Mouse (Mus musculus): Measurements from ENCODE around the gene Elf5. TPM values are rescaled to one million over a fixed set of nuclear protein-coding genes. Genes with fewer than 3 reads are reported as not detected.

Gene Elf5
- polyA plus RNA-seq, 1 experiment from 2014 or later = 3.1 TPM

DNA sequence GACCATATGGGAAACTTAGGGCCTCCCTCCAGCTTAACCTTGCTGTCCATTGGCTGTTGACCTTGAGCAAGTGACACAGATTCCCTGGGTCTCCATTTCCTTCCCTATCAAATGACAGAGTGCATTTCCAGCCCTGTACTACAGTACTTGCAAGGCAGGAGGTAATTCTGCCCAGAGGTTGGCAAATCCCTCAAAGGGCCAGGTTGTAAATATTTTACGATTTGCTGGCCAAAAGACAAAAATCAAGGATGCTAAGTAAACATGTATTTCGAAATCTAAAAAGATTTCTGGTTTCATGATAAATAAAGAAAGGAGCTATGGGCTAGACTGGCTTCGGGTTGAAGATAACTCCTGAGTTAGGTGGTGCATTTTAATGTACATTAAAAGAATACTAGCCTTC lies 16.9 kb downstream of the Elf5 start:
- Histone ChIP-seq H3K27me3 (ENCODE audit: insufficient read depth, low read length) (no peaks in the 10 kb centered on the region), H3K4me1 (ENCODE audit: insufficient read depth, low read length) (peaks cover 6% of the 10 kb centered on the region; the same call in 1 of the 2 replicates), H3K4me3 (ENCODE audit: low read length) (no peak overlapping the region), H3K9me3 (ENCODE audit: low read length) (no peaks in the 10 kb centered on the region), H3K27ac (ENCODE audit: low read length) (no peak overlapping the region), H3K36me3 (ENCODE audit: insufficient read depth, low read length) (no peaks in the 10 kb centered on the region), H3K4me2 (replicated peaks; ENCODE audit: low read depth, low read length) (no peak overlapping the region), H3K9ac (replicated peaks; ENCODE audit: low read length) (no peak overlapping the region)
- 64% methylated on average over 3 of the region's 3 CpGs for WGBS
- ATAC-seq (ENCODE audit: low FRiP score, low TSS enrichment) = no peak

DNA sequence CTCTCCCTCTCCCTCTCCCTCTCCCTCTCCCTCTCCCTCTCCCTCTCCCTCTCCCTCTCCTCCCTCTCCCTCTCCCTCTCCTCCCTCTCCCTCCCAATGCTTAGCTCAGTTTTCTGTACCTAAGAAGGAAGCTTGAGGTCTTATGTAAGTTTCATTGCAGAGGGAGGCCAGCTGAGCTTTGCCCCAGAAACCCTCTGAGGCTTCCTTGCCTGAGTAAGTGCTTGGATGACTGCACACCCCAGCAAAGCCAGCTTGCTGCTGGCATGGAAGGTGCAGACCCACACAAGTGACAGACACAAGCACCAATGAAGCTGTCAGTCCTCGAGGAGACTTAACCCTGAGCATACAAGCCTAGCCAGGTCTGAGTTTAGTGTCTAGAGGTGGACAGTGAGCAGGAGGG lies 19.2 kb downstream of the Elf5 start:
- Histone ChIP-seq H3K9ac (replicated peaks; ENCODE audit: low read length) (no peak overlapping the region), H3K4me3 (ENCODE audit: low read length) (no peak overlapping the region), H3K36me3 (ENCODE audit: insufficient read depth, low read length) (no peaks in the 10 kb centered on the region), H3K27ac (ENCODE audit: low read length) (no peak overlapping the region), H3K9me3 (ENCODE audit: low read length) (no peaks in the 10 kb centered on the region), H3K4me1 (ENCODE audit: insufficient read depth, low read length) (peaks cover 5% of the 10 kb centered on the region; the same call in 1 of the 2 replicates), H3K27me3 (ENCODE audit: insufficient read depth, low read length) (no peaks in the 10 kb centered on the region), H3K4me2 (replicated peaks; ENCODE audit: low read depth, low read length) (no peak overlapping the region)
- 0 out of 2 replicates have a peak, but pooled peaks have one; percentile 36 for ATAC-seq (ENCODE audit: low FRiP score, low TSS enrichment)
- WGBS = 21% methylated on average over 1 of the region's 1 CpGs

DNA sequence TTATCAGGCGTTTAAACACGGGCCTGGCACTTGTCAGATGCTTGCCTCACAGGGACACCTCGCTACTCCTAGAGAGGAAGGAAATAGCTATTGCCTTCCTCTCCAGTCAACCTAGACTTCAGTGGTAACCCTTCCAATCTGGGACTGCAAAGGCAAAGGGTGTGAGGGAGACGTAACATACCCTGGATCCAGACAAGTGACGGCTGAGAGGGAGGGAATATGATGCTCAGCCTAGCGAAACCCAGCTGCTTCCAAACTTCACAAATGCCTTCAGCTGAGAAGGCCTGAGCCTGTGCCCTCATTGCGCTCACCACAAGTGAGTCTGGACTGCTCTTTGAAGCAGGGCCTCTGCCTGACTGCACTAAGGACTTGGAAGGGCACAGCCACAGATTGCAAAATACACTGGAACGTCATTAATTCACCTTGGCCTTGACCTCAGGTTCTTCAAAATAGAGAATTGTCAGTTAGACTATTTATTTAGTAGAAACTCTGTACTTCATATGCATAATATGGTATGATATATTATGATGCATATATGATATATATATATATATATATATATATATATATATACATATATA lies 21.3 kb downstream of the Elf5 start:
- no peak for ATAC-seq (ENCODE audit: low FRiP score, low TSS enrichment)
- no peak overlapping the region for H3K4me3 ChIP-seq (ENCODE audit: low read length)
- H3K4me1 ChIP-seq (ENCODE audit: insufficient read depth, low read length) = peaks cover 24% of the 10 kb centered on the region
- no peak overlapping the region for H3K9ac ChIP-seq (replicated peaks; ENCODE audit: low read length)
- no peaks in the 10 kb centered on the region for H3K27me3 ChIP-seq (ENCODE audit: insufficient read depth, low read length)
- H3K36me3 ChIP-seq (ENCODE audit: insufficient read depth, low read length) = no peaks in the 10 kb centered on the region
- no peak overlapping the region for H3K4me2 ChIP-seq (replicated peaks; ENCODE audit: low read depth, low read length)
- H3K9me3 ChIP-seq (ENCODE audit: low read length) = no peaks in the 10 kb centered on the region
- H3K27ac ChIP-seq (ENCODE audit: low read length) = no peak overlapping the region
- 46% methylated on average over 8 of the region's 8 CpGs for WGBS

DNA sequence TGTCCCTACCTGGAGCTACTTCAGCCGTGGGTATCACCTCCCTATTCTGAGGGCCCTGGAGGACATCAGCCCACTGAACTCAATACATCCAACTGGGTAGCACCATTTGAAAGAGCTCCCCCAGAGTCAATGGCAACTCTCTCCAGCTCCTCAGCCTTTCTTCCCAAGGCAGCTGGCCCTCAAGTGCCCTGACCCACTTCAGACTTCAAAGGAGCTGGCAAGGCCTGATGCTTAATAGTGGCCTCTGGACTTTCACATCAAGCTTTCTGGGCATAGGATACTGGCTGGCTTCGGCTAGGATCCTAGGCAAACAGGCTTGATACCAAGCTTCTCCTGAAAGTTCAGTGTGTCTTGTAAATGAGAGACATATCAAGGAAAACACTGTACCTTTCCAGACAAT lies 23.6 kb downstream of the Elf5 start:
- H3K4me2 ChIP-seq (replicated peaks; ENCODE audit: low read depth, low read length) = no peak overlapping the region
- ATAC-seq (ENCODE audit: low FRiP score, low TSS enrichment) = no peak
- H3K27me3 ChIP-seq (ENCODE audit: insufficient read depth, low read length) = no peaks in the 10 kb centered on the region
- no peak overlapping the region for H3K4me3 ChIP-seq (ENCODE audit: low read length)
- H3K27ac ChIP-seq (ENCODE audit: low read length) = peak overlapping the region; percentile 38; the same call in 1 of the 2 replicates
- H3K9ac ChIP-seq (replicated peaks; ENCODE audit: low read length) = no peak overlapping the region
- H3K9me3 ChIP-seq (ENCODE audit: low read length) = no peaks in the 10 kb centered on the region
- H3K36me3 ChIP-seq (ENCODE audit: insufficient read depth, low read length) = no peaks in the 10 kb centered on the region
- WGBS = 69% methylated on average over 2 of the region's 2 CpGs
- H3K4me1 ChIP-seq (ENCODE audit: insufficient read depth, low read length) = peaks cover 24% of the 10 kb centered on the region

DNA sequence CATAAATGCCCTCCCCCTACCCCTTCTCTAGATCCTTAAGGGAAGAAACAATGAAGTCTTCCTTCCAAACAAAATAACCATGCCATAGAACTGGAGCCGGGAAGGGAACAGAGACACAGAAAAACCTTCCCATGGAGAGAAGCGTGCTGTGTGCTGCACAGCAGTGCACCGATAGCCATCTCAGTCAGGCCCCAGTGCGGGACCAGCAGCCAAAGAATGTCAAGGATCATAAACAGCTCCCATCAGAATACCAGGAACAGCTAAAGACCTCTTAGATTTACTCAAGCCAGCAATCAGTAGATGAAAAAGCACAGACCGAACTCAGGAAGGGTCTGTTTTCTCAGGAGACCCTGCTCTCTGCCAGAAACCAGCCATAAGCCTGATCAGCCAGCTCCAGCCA lies 25.0 kb downstream of the Elf5 start:
- H3K27me3 ChIP-seq (ENCODE audit: insufficient read depth, low read length) = no peaks in the 10 kb centered on the region
- H3K4me2 ChIP-seq (replicated peaks; ENCODE audit: low read depth, low read length) = no peak overlapping the region
- no peaks in the 10 kb centered on the region for H3K9me3 ChIP-seq (ENCODE audit: low read length)
- 15% methylated on average over 5 of the region's 5 CpGs for WGBS
- peak overlapping the region; percentile 92 for H3K27ac ChIP-seq (ENCODE audit: low read length)
- no peak overlapping the region for H3K4me3 ChIP-seq (ENCODE audit: low read length)
- peaks cover 20% of the 10 kb centered on the region for H3K4me1 ChIP-seq (ENCODE audit: insufficient read depth, low read length)
- H3K9ac ChIP-seq (replicated peaks; ENCODE audit: low read length) = no peak overlapping the region
- ATAC-seq (ENCODE audit: low FRiP score, low TSS enrichment) = peak; percentile 74
- H3K36me3 ChIP-seq (ENCODE audit: insufficient read depth, low read length) = no peaks in the 10 kb centered on the region

DNA sequence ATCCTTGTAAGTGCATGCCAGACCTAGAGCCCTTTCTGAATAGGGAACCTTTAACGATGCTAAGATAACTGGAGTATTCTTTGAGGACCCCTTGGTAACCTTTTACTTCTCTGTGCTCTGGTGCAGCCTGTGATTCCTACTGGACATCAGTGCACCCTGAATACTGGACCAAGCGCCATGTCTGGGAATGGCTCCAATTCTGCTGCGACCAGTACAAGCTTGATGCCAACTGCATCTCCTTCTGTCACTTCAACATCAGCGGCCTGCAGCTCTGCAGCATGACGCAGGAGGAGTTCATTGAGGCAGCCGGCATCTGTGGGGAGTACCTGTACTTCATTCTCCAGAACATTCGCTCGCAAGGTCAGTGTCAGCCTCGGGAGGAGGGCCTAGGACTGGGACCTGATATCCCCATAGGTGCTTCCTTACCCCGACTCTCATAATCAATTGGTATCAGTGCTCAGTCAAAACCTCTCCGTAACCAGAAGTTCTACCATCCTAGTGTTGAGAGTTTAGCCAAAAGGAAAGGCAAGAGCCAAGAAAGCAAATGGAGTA lies 27.7 kb downstream of the Elf5 start:
- Histone ChIP-seq H3K36me3 (ENCODE audit: insufficient read depth, low read length) (no peaks in the 10 kb centered on the region), H3K27ac (ENCODE audit: low read length) (no peak overlapping the region), H3K9ac (replicated peaks; ENCODE audit: low read length) (no peak overlapping the region), H3K9me3 (ENCODE audit: low read length) (no peaks in the 10 kb centered on the region), H3K4me1 (ENCODE audit: insufficient read depth, low read length) (peaks cover 20% of the 10 kb centered on the region), H3K4me3 (ENCODE audit: low read length) (no peak overlapping the region), H3K4me2 (replicated peaks; ENCODE audit: low read depth, low read length) (no peak overlapping the region), H3K27me3 (ENCODE audit: insufficient read depth, low read length) (no peaks in the 10 kb centered on the region)
- ATAC-seq (ENCODE audit: low FRiP score, low TSS enrichment) = no peak
- WGBS = 91% methylated on average over 11 of the region's 11 CpGs

DNA sequence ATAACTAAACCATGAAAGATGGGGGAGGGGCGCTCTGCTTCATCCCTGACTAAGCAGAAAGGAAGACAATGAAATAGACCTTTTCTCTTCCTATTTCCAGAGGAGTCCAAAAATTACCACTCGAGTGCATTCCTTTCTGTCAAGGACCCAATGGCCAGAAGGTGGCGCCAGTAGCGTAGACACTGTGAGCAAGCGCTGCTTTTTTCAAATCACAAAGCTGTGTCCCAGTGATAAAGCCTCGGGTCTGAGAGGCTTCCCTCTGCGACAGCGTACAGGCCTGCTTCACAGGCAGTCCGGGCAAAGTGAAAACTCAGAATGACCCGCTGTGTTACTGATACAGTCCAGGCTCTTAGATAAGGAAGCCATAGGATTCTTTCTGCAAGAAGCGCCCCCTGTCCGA lies 28.2 kb downstream of the Elf5 start:
- Histone ChIP-seq H3K36me3 (ENCODE audit: insufficient read depth, low read length) (no peaks in the 10 kb centered on the region), H3K4me3 (ENCODE audit: low read length) (no peak overlapping the region), H3K27ac (ENCODE audit: low read length) (no peak overlapping the region), H3K27me3 (ENCODE audit: insufficient read depth, low read length) (no peaks in the 10 kb centered on the region), H3K4me2 (replicated peaks; ENCODE audit: low read depth, low read length) (peak overlapping the region; percentile 41), H3K9me3 (ENCODE audit: low read length) (no peaks in the 10 kb centered on the region), H3K4me1 (ENCODE audit: insufficient read depth, low read length) (peaks cover 20% of the 10 kb centered on the region), H3K9ac (replicated peaks; ENCODE audit: low read length) (peak overlapping the region; percentile 45)
- 5% methylated on average over 12 of the region's 12 CpGs for WGBS
- ATAC-seq (ENCODE audit: low FRiP score, low TSS enrichment) = 0 out of 2 replicates have a peak, but pooled peaks have one; percentile 32

DNA sequence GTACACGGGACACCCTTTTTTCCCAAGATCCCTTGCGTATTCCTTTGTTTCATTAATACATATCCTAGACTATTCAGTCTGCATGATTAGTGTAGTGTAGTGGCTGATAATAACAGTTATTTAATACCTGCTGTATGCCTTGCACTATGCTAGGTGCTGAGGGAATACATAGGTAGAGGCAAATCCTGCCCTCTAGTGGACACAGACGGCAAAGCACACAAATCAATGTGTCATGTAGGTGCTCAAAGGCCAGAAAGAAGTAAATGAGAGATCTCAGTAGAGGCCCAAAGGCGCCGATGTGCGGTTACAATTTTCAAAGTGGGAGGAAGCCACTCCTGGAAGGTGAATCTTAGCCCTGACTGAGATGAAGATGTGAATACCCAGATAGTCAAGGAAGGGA lies 34.3 kb downstream of the Elf5 start:
- no peak for ATAC-seq (ENCODE audit: low FRiP score, low TSS enrichment)
- H3K27ac ChIP-seq (ENCODE audit: low read length) = no peak overlapping the region

GRCm38 (mm10) chr2:103446326-103446725 lies 34.8 kb downstream of the Elf5 start:
- no peaks in the 10 kb centered on the region for H3K36me3 ChIP-seq (ENCODE audit: insufficient read depth, low read length)
- H3K27ac ChIP-seq (ENCODE audit: low read length) = no peak overlapping the region
- WGBS = 86% methylated on average over 6 of the region's 6 CpGs
- H3K4me1 ChIP-seq (ENCODE audit: insufficient read depth, low read length) = no peaks in the 10 kb centered on the region
- H3K9me3 ChIP-seq (ENCODE audit: low read length) = no peaks in the 10 kb centered on the region
- no peak for ATAC-seq (ENCODE audit: low FRiP score, low TSS enrichment)
- no peak overlapping the region for H3K4me3 ChIP-seq (ENCODE audit: low read length)
- H3K4me2 ChIP-seq (replicated peaks; ENCODE audit: low read depth, low read length) = no peak overlapping the region
- no peak overlapping the region for H3K9ac ChIP-seq (replicated peaks; ENCODE audit: low read length)
- H3K27me3 ChIP-seq (ENCODE audit: insufficient read depth, low read length) = no peaks in the 10 kb centered on the region

More for the DNA sequence above, 34.3 kb downstream of the Elf5 start:
- H3K4me3 ChIP-seq (ENCODE audit: low read length) = no peak overlapping the region
- H3K27me3 ChIP-seq (ENCODE audit: insufficient read depth, low read length) = no peaks in the 10 kb centered on the region
- H3K4me2 ChIP-seq (replicated peaks; ENCODE audit: low read depth, low read length) = no peak overlapping the region
- H3K9me3 ChIP-seq (ENCODE audit: low read length) = no peaks in the 10 kb centered on the region
- H3K36me3 ChIP-seq (ENCODE audit: insufficient read depth, low read length) = no peaks in the 10 kb centered on the region
- H3K9ac ChIP-seq (replicated peaks; ENCODE audit: low read length) = no peak overlapping the region
- WGBS = 59% methylated on average over 6 of the region's 6 CpGs
- H3K4me1 ChIP-seq (ENCODE audit: insufficient read depth, low read length) = no peaks in the 10 kb centered on the region

GRCm38 (mm10) chr2:103448947-103449560 lies 37.6 kb downstream of the Elf5 start:
- H3K27ac ChIP-seq (ENCODE audit: low read length) = no peak overlapping the region
- H3K27me3 ChIP-seq (ENCODE audit: insufficient read depth, low read length) = no peaks in the 10 kb centered on the region
- ATAC-seq (ENCODE audit: low FRiP score, low TSS enrichment) = peak; percentile 62
- H3K4me1 ChIP-seq (ENCODE audit: insufficient read depth, low read length) = no peaks in the 10 kb centered on the region
- H3K9ac ChIP-seq (replicated peaks; ENCODE audit: low read length) = no peak overlapping the region
- H3K4me3 ChIP-seq (ENCODE audit: low read length) = no peak overlapping the region
- WGBS = 26% methylated on average over 14 of the region's 14 CpGs
- no peaks in the 10 kb centered on the region for H3K9me3 ChIP-seq (ENCODE audit: low read length)
- H3K4me2 ChIP-seq (replicated peaks; ENCODE audit: low read depth, low read length) = peak overlapping the region; percentile 35; the same call in 1 of the 2 replicates
- H3K36me3 ChIP-seq (ENCODE audit: insufficient read depth, low read length) = peaks cover 5% of the 10 kb centered on the region
